Mouse (Mus musculus): Measurements from ENCODE around the gene Mpdz.

- no peak for TF ChIP-seq CTCF (IDR thresholded peaks at IDR 0.05; ENCODE audit: low read depth)
- no peak for TF ChIP-seq EP300 (IDR thresholded peaks at IDR 0.05; ENCODE audit: low read depth)
Observed at GRCm38 (mm10) chr4:81389263-81389662, 53.4 kb downstream of the Mpdz start.

Measured in heart, postnatal 0 days (tissue).